Mouse (Mus musculus) ovary, postnatal 36 days (tissue): Measurements from ENCODE around the gene Ttc7b.

Experiments used
- DNase-seq: peaks from one replicate; pipeline ENCODE4 v3.0.0; 2022; ENCODE audit warnings: low spot score, mixed read lengths

The Ttc7b gene

DNA sequence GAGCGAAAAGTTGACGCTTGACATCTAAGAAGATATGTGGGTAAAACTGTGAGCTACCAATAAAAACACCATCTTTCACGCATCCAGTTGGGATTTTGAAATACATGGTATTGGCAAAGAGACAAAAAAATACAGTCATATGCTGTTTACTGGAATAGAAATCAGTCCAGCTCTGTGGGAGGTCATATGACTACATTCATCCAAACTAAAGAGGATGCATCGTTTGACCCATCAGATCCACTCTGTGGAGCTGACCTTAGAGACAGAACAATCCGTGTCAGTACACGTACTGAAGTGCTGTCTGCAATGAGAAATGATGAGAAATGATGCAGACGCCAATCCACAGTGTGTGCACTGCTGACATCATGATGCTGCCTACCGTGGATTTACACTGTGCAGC is 190.4 kb downstream of the Ttc7b start:
- no peak for DNase-seq

- DNase-seq = no peak
Measured at GRCm38 (mm10) chr12:100328998-100329397, 191.6 kb downstream of the Ttc7b start.

DNA sequence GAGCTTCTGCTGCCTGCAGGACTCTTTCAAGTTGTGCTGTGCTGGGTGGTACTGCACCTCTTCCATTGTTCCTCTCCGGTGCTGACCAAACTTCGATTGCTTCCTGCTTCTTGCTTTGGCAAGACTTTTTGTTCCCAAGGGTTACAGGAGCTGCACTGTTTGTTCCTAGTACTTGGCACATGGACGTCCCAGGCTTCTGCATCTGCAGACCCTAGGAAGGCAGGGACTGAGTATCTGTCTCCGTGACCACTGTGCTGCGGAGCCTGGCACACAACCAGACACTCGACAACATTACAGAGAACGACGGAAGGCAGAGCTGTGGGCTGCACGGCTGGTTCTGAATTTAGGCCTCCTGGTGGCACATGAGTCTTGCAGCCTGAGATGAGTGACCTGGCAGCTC is 192.1 kb downstream of the Ttc7b start:
- DNase-seq = no peak

- no peak for DNase-seq
Measured at GRCm38 (mm10) chr12:100326732-100327131, 193.9 kb downstream of the Ttc7b start.

DNA sequence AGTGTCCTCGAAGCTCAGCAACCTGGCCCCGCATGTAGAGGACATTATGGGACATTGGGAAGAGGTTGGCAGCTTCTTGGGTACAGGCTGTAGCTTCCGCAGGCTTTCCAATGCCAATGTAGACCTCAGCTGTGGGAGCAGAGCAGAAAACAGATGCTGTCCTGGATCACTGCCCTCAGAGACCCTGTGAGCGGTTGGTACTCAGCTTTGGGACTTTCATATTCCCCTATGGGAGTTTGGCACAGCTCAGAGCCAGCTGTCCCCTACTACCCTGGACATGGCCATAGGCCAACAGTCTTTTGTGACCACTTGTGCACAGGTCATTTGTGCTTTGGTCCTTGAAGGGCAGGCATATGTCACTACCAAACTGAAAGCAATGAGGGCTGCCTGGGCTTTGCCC is 195.0 kb downstream of the Ttc7b start:
- no peak for DNase-seq

GRCm38 (mm10) chr12:100325212-100325611 is 195.4 kb downstream of the Ttc7b start:
- no peak for DNase-seq

DNA sequence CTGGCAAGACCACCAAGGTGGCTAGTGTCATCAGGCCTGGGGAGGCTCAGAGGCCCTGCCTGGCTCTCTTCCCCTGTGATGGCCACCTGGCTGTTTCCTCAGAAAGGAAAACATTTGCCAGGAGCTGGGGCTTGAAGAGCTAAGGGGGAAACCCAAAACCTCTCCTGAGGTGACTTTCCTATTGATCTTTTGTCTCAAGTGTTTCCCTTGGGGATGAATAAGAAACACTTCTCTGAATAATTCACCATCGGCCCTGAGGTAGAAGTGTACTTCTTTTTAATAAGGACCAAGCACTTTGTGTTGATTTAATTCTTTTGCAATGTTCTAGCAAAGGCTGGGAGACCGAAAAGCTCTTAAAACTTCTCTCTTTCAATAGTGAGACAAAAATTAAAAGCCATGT is 197.0 kb downstream of the Ttc7b start:
- no peak for DNase-seq

DNA sequence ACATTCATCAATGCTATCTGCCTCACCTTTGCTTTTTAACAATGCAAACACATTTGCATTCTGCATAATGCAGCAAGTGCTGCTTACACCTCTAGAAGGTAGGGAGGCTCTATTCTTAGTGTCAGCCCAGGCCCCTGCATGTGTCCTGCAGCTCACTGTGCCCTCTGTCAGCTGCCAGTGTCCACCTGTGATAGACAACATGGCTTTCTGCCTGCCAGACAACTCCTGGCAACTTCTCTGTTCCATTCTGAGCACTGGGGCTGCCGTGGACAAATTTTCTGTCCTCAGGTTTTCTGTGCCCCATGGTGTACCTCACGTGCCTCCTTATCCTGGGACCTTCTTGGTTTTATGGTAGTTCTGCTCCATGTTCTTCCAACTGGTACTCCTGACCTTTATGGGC is 198.4 kb downstream of the Ttc7b start:
- no peak for DNase-seq

GRCm38 (mm10) chr12:100321545-100321944 is 199.1 kb downstream of the Ttc7b start:
- DNase-seq = peak; percentile 18

DNA sequence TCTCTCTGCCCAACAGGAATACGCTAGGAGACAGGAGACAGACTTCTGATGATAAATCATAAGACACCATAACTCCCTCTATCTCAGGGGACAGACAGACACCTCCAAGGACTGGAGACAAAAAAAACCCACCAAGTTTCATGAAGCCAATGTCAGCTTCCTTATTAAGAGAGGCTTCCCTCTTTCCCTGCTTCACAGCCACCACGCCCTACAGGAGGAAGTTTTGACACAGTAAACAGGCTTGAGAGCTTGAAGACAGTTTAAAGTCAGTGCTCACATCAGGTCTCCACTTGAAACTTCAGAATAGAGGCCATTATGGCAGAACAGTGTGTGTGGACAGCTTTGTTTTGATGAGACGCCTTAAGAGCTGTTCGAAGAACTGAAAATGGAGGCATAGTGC is 200.9 kb downstream of the Ttc7b start:
- no peak for DNase-seq

- DNase-seq = no peak
Measured at GRCm38 (mm10) chr12:100317936-100318335, 202.7 kb downstream of the Ttc7b start.

DNA sequence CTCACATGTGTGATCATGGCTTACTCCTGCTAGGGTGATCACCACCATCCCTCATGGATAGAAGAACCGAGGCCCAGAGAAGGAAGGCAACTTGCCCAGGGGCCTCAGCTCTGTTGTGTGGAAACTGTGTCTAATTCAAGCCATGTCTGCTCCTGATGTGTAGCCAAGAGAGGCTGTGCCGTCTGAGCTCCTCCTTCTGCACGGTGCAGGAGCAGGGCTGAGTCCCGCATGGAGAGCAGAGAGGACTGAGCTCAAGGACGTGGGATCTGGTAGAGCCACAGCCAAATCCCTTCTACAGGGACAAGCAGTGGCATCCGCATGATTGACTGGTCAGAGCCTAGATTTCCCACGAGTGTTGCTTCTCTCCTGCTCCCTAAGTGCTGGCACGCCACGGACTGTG is 204.5 kb downstream of the Ttc7b start:
- DNase-seq = no peak

DNA sequence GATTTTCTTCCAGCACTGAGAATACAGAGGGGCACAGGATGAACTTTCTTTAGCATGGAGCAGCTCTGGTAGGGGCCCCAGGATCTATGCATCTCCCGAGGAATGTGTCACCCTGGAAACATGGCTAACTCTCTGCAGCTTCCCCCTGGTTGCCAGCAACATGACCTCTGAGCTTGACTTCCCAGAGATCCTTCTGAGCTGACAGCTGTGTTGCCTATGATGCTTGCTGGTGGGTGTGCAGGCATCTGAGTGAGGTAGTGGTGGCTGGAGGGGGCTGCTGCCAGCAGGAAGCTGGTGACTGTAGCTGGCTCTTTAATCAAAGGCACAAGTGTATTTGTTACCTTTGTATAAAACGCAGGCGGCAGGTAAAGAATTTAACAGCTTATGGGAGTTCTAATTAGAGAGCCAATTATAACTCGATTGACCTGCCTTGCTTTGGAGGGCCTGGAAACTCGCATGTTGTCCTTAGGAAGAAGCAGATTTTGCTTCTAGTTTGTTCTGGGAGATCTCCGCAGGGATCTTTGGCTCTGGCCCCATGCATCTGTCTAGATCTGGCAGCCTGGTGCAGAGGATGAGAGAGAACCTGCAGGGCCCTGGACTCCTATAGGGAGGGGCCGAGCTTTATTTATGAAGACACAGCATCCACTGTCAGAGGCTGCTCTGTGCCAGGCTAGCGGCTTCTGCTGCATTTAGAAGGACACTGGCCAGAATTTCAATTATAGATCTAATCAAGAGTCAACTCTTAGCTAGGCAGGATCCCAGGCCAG is 205.3 kb downstream of the Ttc7b start:
- no peak for DNase-seq

GRCm38 (mm10) chr12:100313785-100314375 is 206.7 kb downstream of the Ttc7b start:
- DNase-seq = no peak

- DNase-seq = no peak
Measured at GRCm38 (mm10) chr12:100313209-100313608, 207.4 kb downstream of the Ttc7b start.

DNA sequence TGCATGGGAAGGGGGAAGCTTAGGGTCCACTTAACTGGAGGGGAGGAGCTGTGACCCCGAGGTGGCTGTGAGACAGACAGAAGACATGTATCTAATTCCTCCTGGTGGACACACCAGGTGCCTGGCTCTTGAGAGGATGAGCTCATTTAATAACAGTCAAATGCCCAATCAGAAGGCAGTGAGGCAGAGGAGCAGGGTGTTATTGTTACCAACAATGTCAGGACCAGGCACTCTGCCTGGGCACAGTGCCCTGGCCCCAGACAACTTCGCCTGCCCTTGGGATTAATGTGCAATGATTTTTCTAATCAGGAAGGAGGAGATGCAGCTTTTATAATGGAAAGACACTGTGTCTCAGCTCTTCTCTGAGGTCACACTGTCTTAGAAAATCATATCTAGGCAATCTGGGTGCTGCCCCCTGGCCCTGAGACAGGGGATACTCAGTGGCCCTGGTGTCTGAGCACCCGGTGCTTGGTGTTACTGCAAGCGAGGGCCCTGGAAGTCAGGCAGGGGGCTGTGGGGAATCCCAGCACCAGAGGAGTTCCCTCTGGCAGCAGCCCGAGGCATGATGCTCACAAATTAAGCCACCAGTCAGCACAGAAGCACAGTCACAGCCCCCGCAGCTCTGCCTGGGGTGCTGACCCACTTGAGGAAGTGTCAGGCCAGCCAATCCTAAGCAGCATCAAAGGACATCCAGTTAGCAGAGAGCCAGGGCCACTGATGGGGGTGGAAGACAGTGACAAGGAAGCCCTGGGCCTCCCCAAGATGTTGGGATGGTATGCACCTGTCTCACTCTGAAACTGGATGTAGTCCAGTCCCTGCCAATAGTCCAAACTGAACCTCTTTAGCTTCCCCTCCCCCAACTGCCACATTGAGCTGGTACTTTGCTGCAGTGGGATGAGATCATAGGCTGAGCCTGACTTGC is 209.9 kb downstream of the Ttc7b start:
- peak; percentile 41 for DNase-seq

DNA sequence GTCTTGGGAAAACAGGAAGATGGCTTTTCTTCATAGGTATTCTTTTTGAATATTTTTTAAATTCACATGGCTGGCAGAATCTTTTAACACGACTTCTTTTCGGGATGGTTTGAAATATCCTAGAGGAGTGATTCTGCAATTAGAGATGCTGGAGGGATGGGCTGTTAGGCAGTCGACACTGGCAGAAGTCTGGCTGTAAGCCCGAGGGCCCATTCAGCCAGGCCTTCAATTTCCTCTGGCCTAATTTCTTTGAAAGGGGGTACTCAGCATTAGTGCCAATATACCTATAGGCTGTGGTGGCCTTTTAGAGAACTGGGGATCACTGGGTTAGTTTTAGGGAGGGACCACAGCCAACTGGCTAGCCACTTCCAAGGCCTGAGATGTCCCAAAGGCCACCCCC is 211.4 kb downstream of the Ttc7b start:
- DNase-seq = no peak

- no peak for DNase-seq
Measured at GRCm38 (mm10) chr12:100307501-100308260, 212.9 kb downstream of the Ttc7b start.

DNA sequence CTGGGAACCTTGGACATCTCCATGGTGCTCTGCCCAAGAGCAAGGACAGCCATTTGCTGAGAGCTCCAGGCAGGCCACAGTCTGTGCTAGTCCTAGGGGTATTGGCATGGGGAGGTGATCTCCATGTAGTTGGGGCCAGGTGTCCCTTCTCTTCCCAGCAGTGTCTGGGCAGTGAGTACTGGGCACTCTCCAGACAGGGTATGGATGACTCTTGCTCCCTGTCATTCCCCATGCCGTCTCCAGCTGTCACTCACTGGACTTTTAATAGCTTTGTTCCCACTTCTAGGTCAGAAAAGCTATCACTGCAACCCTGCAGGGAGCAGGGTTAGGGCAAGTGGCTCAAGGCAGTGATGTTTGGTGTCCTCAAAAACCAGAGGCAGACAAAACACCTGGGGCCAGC is 214.3 kb downstream of the Ttc7b start:
- no peak for DNase-seq

DNA sequence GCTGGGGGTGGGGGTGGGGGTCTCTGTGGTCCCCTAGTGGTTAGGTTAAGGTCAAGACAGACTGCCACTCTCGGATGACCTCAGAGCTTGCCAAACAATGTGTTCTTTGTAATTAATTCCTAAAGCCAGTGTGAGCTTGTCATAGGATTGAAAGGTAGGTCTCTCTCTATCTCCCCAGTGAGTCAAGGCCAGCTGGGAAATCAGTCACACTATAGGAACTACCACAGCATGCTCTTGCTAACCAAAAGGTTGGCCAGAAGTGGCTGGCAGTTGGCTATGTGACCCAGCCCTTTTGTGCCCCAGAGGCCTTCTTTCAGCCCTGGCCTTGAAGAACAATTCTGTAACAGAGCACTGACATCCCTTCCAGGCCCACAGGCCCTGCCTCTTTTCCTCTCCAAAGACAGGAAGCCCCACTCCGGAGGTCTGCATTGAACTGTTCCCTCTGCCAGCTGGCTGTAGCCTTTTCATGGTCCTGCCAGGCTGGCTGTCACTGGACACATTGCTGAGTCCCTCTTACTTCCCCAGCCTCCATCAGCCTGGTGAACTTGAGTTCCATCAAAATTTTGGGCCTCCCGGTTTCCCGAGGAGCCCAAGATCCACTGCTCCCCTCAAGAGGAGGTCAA is 215.5 kb downstream of the Ttc7b start:
- no peak for DNase-seq

GRCm38 (mm10) chr12:100304280-100304679 is 216.3 kb downstream of the Ttc7b start:
- no peak for DNase-seq

- no peak for DNase-seq
Measured at GRCm38 (mm10) chr12:100303141-100303540, 217.5 kb downstream of the Ttc7b start.
